ENCODE assay signal across 8 mouse cellular contexts in genomic region chr2:93744346-93745229, GRCm38 (mm10).
DNase-seq lines count a peak whose midpoint lies in the region; ATAC-seq lines count a peak whose summit lies in the region.

No protein-coding gene starts in this region.

- no peak overlapping the region for H3K4me2 ChIP-seq in hindbrain, embryonic 14.5 days (replicated peaks)
- H3K4me2 ChIP-seq in midbrain, embryonic 13.5 days (replicated peaks) = no peak overlapping the region

- 0 out of 2 replicates have a peak overlapping the region, but pooled peaks have one; percentile 1 for H3K9ac ChIP-seq in hindbrain, embryonic 14.5 days
- H3K9ac ChIP-seq in midbrain, embryonic 13.5 days (replicated peaks) = peak overlapping the region; percentile 37

- no peaks in the 10 kb centered on the region for H3K36me3 ChIP-seq in hindbrain, embryonic 14.5 days (replicated peaks; ENCODE audit: control insufficient read depth, insufficient read depth)
- peaks cover under 1% of the 10 kb centered on the region; the same call in 1 of the 2 replicates for H3K36me3 ChIP-seq in midbrain, embryonic 13.5 days

- H3K9me3 ChIP-seq in hindbrain, embryonic 14.5 days (ENCODE audit: control insufficient read depth, low read length) = no peaks in the 10 kb centered on the region
- no peaks in the 10 kb centered on the region for H3K9me3 ChIP-seq in midbrain, embryonic 13.5 days

- WGBS in hindbrain, embryonic 14.5 days = 21% methylated on average over 11 of the region's 11 CpGs
- WGBS in midbrain, embryonic 13.5 days = 23% methylated on average over 11 of the region's 11 CpGs

- peak; percentile 40 for DNase-seq in kidney, postnatal 10 days
- no peak for DNase-seq in kidney, postnatal 14 days
- DNase-seq in cerebellum, adult 9-10 months = peak; percentile 74
- peak; percentile 40 for DNase-seq in hindbrain, embryonic 14.5 days (ENCODE audit: low spot score)
- no peak for DNase-seq in adrenal gland, postnatal 36 days
- DNase-seq in thymus, postnatal 25 days = no peak

- H3K4me1 ChIP-seq in hindbrain, embryonic 14.5 days (replicated peaks; ENCODE audit: control insufficient read depth, insufficient read depth, low read length) = peaks cover 22% of the 10 kb centered on the region
- H3K4me1 ChIP-seq in midbrain, embryonic 13.5 days (replicated peaks) = peaks cover 34% of the 10 kb centered on the region

- no peaks in the 10 kb centered on the region for H3K27me3 ChIP-seq in hindbrain, embryonic 14.5 days (ENCODE audit: control insufficient read depth, insufficient read depth, low read length)
- H3K27me3 ChIP-seq in midbrain, embryonic 13.5 days = no peaks in the 10 kb centered on the region

- no peak overlapping the region for H3K4me3 ChIP-seq in hindbrain, embryonic 14.5 days (replicated peaks; ENCODE audit: low read length)
- no peak overlapping the region for H3K4me3 ChIP-seq in midbrain, embryonic 13.5 days (replicated peaks)

- H3K27ac ChIP-seq in hindbrain, embryonic 14.5 days = peak overlapping the region; percentile 68
- H3K27ac ChIP-seq in midbrain, embryonic 13.5 days = peak overlapping the region; percentile 59

- peak; percentile 59; the same call in 1 of the 2 replicates for ATAC-seq in hindbrain, embryonic 14.5 days (ENCODE audit: low FRiP score)
- peak; percentile 66 for ATAC-seq in midbrain, embryonic 13.5 days
- no peak for ATAC-seq in erythroid progenitor cell, adult 5-6 weeks (replicated peaks; ENCODE audit: low FRiP score, poor library complexity, severe bottlenecking)

Comparison
In these comparisons a context has a peak if more than half of its experiments do, and no peak if none do; other contexts are left out.
1. DNase-seq: peak in kidney, postnatal 10 days (single experiment), cerebellum, adult 9-10 months (single experiment) and hindbrain, embryonic 14.5 days (single experiment); none in kidney, postnatal 14 days (single experiment), adrenal gland, postnatal 36 days (0 of 2) and thymus, postnatal 25 days (single experiment).